Mouse (Mus musculus) ES-Bruce4 (cell line): ENCODE data around the gene Ikbkg. TPM values are rescaled to one million over a fixed set of nuclear protein-coding genes. Genes with fewer than 3 reads are reported as not detected.

ENCODE experiments used
- H3K27ac ChIP-seq: 2 replicates; pipeline ENCODE4 v1.5.1; 2012; ENCODE audit warnings: low read length, inconsistent platforms; ENCODE audit not compliant: insufficient read depth
- H3K27me3 ChIP-seq: 2 replicates; pipeline ENCODE4 v1.6.1; 2012; ENCODE audit warnings: mild to moderate bottlenecking, low read length, inconsistent platforms; ENCODE audit not compliant: control insufficient read depth, poor library complexity, insufficient read depth, severe bottlenecking
- H3K36me3 ChIP-seq: 2 replicates; pipeline ENCODE4 v1.6.1; 2012; ENCODE audit warnings: inconsistent platforms, mild to moderate bottlenecking, low read length, moderate library complexity; ENCODE audit not compliant: control insufficient read depth, poor library complexity, insufficient read depth, severe bottlenecking
- H3K4me1 ChIP-seq: one replicate; pipeline ENCODE4 v1.8.1; 2011; ENCODE audit warnings: low read length; ENCODE audit not compliant: control insufficient read depth, insufficient read depth
- H3K4me3 ChIP-seq: 2 replicates; pipeline ENCODE4 v1.5.1; 2011; ENCODE audit warnings: low read depth, mild to moderate bottlenecking, low read length
- H3K9ac ChIP-seq: 2 replicates; pipeline ENCODE4 v1.6.1; 2012; ENCODE audit warnings: low read depth, mild to moderate bottlenecking, inconsistent platforms; ENCODE audit not compliant: poor library complexity, severe bottlenecking
- H3K9me3 ChIP-seq: replicated peaks from 2 replicates; pipeline ENCODE4 v1.6.1; 2012; ENCODE audit warnings: mild to moderate bottlenecking, low read length, inconsistent platforms; ENCODE audit not compliant: control insufficient read depth, poor library complexity, insufficient read depth, severe bottlenecking
- CTCF ChIP-seq: IDR thresholded peaks from one replicate; pipeline ENCODE4 v1.8.1; 2011; ENCODE audit warnings: low read depth, low read length
- EP300 ChIP-seq: IDR thresholded peaks from 2 replicates; pipeline ENCODE4 v1.6.1; 2011; ENCODE audit warnings: low read depth, low read length; ENCODE audit not compliant: insufficient read depth
- POLR2A ChIP-seq: IDR thresholded peaks from one replicate; pipeline ENCODE4 v1.8.1; 2011; ENCODE audit warnings: low read length; ENCODE audit not compliant: insufficient read depth
- polyA plus RNA-seq: library from polyadenylated mRNA; stranded (reverse); fragments of >200 nt; gene quantifications from 2 replicates; pipeline ENCODE4 v1.2.4, GENCODE M21; 2011; ENCODE audit warnings: low read depth; ENCODE audit not compliant: missing spikeins, insufficient read depth, insufficient read length

The Ikbkg gene
- polyA plus RNA-seq, 1 experiment = 20.5 TPM

DNA sequence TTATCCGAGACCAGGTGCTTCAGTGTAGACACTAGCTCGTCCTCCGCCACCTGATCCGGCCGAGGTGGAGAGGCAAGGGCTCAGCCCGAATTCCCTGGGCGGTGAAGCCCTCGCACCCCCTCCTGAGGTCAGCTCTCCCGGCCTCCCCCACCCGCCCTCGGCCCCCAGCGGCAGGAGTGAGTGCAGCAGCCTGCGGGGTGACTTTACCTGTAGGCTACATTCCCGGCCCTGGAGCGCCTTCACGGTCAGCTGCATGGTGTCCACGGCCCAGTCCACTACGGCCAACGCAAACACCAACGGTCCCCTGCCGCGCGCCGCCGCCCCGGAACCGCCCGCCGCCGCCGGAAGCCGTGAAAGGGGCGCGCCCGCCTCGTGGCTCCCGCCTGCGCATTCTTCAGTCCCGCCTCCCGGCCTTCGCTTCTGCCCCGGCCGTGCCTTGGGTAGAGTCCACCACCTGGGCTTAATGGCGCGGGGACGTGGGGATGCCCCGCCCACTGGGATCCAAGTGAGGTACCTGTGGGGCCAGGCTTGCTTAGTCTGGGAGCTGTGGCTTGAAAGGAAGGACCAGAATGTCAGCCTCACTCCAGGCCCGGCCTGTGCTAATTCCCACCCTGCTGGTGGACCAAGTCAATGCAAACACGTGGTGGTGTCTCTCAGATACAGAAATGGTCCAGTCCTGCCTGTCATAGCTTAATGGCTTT, 24.7 kb upstream of the Ikbkg start:
- H3K36me3 ChIP-seq = peaks cover 7% of the 10 kb centered on the region; the same call in 1 of the 2 replicates
- no peaks in the 10 kb centered on the region for H3K27me3 ChIP-seq
- peak overlapping the region; percentile 3; the same call in 1 of the 2 replicates for H3K27ac ChIP-seq
- no peaks in the 10 kb centered on the region for H3K9me3 ChIP-seq
- peak overlapping the region; percentile 85 for H3K9ac ChIP-seq
- no peak for TF ChIP-seq POLR2A
- no peak for TF ChIP-seq CTCF
- TF ChIP-seq EP300 = no peak
- peak overlapping the region; percentile 97 for H3K4me3 ChIP-seq
- no peaks in the 10 kb centered on the region for H3K4me1 ChIP-seq

DNA sequence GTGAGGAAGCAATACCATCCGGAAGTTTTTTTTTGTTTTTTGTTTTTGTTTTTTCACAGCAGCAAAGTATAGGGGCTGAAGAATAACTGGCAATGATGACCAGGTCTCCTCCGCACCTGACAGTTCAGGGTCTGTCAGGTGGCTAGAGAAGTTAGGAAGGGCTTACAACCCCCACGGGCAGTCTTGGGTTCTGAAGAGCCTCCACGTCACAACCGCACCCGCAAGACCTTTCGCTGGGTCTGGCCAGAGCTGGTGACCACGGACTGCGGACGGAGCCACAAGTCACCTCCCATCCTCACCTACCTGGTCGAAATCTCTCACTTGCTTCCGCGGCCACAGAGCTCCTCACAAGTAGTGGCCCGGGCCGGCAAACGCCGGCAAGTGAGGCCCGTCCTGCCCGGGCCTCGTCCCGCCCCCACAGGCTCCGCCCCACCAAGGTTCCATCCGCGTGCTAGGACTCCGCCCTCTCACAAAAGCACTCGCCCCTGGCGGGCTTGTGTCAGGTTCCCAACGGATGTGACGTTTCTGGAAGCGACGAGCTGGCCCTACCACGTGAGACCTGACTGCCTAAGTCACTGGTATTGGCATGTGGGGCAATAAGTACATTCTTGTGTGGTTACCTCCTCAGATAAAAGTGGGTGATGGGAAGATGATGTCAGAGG, 20.1 kb upstream of the Ikbkg start, which contains the start of the genes Ubl4a and Slc10a3:
Gene Ubl4a (minus strand): TSS at position 331 of the 662 bp plus-strand sequence.
Gene Slc10a3 (minus strand): TSS at position 462 of the 662 bp plus-strand sequence.
- peak within 1 kb of the TSS; percentile 98 for H3K4me3 ChIP-seq
- peak within 1 kb of the TSS; percentile 64 for H3K9ac ChIP-seq
- no peaks in the 10 kb centered on the region for H3K27me3 ChIP-seq
- TF ChIP-seq CTCF (no peak), EP300 (no peak), POLR2A (peak; percentile 70)
- H3K4me1 ChIP-seq = no peaks in the 10 kb centered on the region
- no peaks in the 10 kb centered on the region for H3K36me3 ChIP-seq
- H3K9me3 ChIP-seq = no peaks in the 10 kb centered on the region
- H3K27ac ChIP-seq = no peak within 1 kb of the TSS

DNA sequence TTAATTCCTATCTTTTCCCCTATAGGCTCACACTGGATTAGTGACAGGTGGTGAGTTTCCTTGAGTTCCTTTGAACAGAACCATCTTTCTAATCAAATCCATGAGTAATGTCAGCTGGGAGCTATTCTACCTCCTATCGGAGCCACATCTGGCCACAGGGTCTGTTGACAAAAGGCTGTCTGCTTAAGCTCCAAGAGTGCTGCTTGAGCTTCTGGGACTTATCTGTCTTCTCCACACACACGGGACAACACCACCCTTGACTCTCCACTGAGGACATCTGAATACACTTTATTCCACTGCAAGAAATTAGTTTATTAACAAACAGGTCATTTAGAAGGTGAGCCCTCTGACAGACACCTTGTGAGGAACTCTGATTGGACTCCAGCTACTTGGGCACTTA, 8.6 kb upstream of the Ikbkg start:
- Histone ChIP-seq H3K4me3 (no peak overlapping the region), H3K27me3 (no peaks in the 10 kb centered on the region), H3K9ac (no peak overlapping the region), H3K4me1 (no peaks in the 10 kb centered on the region), H3K9me3 (no peaks in the 10 kb centered on the region), H3K36me3 (no peaks in the 10 kb centered on the region), H3K27ac (no peak overlapping the region)
- no peak for TF ChIP-seq POLR2A
- TF ChIP-seq CTCF = no peak
- no peak for TF ChIP-seq EP300

DNA sequence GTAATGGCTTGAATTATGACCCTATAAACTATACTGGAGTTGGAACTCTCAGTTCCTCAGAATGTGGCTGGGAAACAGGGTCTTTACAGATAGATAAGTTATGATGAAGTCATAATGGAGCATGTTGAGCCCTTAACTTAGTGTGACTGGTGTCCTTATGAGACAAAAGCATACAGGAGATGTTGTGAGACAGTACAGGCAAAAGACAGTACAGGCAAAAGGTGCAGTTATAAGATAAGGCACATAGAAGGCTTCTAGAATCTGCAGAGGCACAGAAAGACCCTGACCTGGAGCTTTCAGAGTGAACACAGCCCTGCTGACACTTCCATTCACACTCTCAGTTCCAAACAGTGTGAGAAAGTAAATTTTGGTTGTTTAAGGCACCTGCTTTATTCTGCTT, 4.9 kb upstream of the Ikbkg start:
- Histone ChIP-seq H3K36me3 (no peaks in the 10 kb centered on the region), H3K9ac (no peak overlapping the region), H3K9me3 (no peaks in the 10 kb centered on the region), H3K27ac (no peak overlapping the region), H3K4me1 (no peaks in the 10 kb centered on the region), H3K27me3 (no peaks in the 10 kb centered on the region), H3K4me3 (no peak overlapping the region)
- TF ChIP-seq POLR2A = no peak
- TF ChIP-seq EP300 = no peak
- no peak for TF ChIP-seq CTCF

DNA sequence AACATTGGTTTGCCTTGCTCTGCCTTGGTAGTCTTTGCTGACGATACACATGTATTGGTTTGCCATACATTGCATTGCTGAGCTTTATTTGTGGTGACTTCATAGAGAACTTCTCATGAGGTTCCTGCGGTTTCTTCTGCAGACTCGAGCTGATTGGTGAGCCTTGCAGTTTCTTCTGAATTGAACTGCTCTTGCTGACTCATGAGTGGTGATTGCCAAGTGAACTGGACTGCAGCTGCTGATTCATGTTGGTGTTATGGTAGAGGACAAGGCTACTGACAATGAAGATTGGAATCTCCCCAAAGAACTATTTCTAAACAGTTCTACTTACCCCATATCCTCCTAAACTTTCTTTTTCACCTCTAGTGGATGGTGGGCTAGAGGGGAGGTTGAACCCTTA, 7.0 kb downstream of the Ikbkg start:
- Histone ChIP-seq H3K9me3 (no peaks in the 10 kb centered on the region), H3K9ac (no peak overlapping the region), H3K27ac (no peak overlapping the region), H3K4me3 (no peak overlapping the region), H3K36me3 (no peaks in the 10 kb centered on the region), H3K27me3 (no peaks in the 10 kb centered on the region), H3K4me1 (no peaks in the 10 kb centered on the region)
- TF ChIP-seq CTCF (no peak), POLR2A (no peak), EP300 (no peak)

DNA sequence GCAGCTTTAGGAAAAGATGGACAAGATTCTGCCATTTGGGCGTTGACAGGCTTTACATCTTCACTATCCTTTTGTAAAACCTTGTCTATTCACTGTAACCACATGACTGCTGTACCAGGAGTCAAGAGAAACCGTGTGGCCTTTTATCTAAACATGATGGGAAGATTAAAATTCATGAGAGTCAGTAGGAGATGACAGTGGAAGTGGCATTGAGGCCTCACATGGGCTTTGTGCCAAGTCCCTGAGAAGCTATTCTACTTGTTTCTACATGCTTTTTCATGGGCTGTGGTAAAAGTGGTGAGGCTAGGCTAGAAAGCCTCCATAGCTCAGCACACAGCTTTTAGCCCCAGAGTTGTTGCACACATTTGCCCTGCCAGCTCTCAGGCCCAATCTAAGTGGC, 15.2 kb downstream of the Ikbkg start:
- H3K27ac ChIP-seq = no peak overlapping the region
- no peaks in the 10 kb centered on the region for H3K36me3 ChIP-seq
- no peak overlapping the region for H3K9ac ChIP-seq
- no peaks in the 10 kb centered on the region for H3K9me3 ChIP-seq
- no peak overlapping the region for H3K4me3 ChIP-seq
- H3K27me3 ChIP-seq = no peaks in the 10 kb centered on the region
- TF ChIP-seq POLR2A (no peak), CTCF (no peak), EP300 (no peak)
- H3K4me1 ChIP-seq = no peaks in the 10 kb centered on the region
